Mouse (Mus musculus): Measurements from ENCODE around the gene Npas1. TPM values are rescaled to one million over a fixed set of nuclear protein-coding genes. Genes with fewer than 3 reads are reported as not detected.

The Npas1 gene
- polyA plus RNA-seq, 1 experiment, result 0.05 TPM

- no peaks in the 10 kb centered on the region for H3K27me3 ChIP-seq (ENCODE audit: control insufficient read depth, insufficient read depth, low read length)
- TF ChIP-seq POLR2A (IDR thresholded peaks at IDR 0.05; ENCODE audit: low read depth, low read length) (0 out of 2 replicates have a peak, but pooled peaks have one; percentile 23), CTCF (IDR thresholded peaks at IDR 0.05; ENCODE audit: extremely low read depth, insufficient read length, insufficient replicate concordance, low read depth, low read length) (no peak)
- H3K27ac ChIP-seq (ENCODE audit: insufficient read depth, low read depth, low read length), result no peak within 1 kb of the TSS; the same call in 1 of the 2 replicates
- 1% methylated on average over 30 of the region's 30 CpGs for WGBS
- peaks cover 1% of the 10 kb centered on the region; the same call in 1 of the 2 replicates for H3K36me3 ChIP-seq (ENCODE audit: control insufficient read depth, insufficient read depth, low read length)
- H3K4me1 ChIP-seq (ENCODE audit: control insufficient read depth, insufficient read depth, insufficient read length, low read length), result peaks cover 7% of the 10 kb centered on the region; the same call in 1 of the 2 replicates
- peak within 1 kb of the TSS; percentile 79 for H3K4me3 ChIP-seq (ENCODE audit: low read depth, low read length)
These were observed 24.9 kb downstream of the Npas1 start, which contains the start of gene Tmem160 for GRCm38 (mm10) chr7:16452587-16453073. Gene Tmem160, plus strand, starts transcription at chr7:16452779.

GRCm38 (mm10) chr7:16451656-16452055, 25.9 kb downstream of the Npas1 start:
- no peak for TF ChIP-seq POLR2A (IDR thresholded peaks at IDR 0.05; ENCODE audit: low read depth, low read length)
- no peak for TF ChIP-seq CTCF (IDR thresholded peaks at IDR 0.05; ENCODE audit: extremely low read depth, insufficient read length, insufficient replicate concordance, low read depth, low read length)
- WGBS, result 69% methylated on average over 6 of the region's 6 CpGs
- Histone ChIP-seq H3K4me3 (ENCODE audit: low read depth, low read length) (no peak overlapping the region), H3K36me3 (ENCODE audit: control insufficient read depth, insufficient read depth, low read length) (peaks cover 1% of the 10 kb centered on the region; the same call in 1 of the 2 replicates), H3K27ac (ENCODE audit: insufficient read depth, low read depth, low read length) (no peak overlapping the region), H3K27me3 (ENCODE audit: control insufficient read depth, insufficient read depth, low read length) (no peaks in the 10 kb centered on the region), H3K4me1 (ENCODE audit: control insufficient read depth, insufficient read depth, insufficient read length, low read length) (peaks cover 7% of the 10 kb centered on the region; the same call in 1 of the 2 replicates)

GRCm38 (mm10) chr7:16441241-16441640, 36.3 kb downstream of the Npas1 start:
- Histone ChIP-seq H3K4me1 (ENCODE audit: control insufficient read depth, insufficient read depth, insufficient read length, low read length) (peaks cover 3% of the 10 kb centered on the region; the same call in 1 of the 2 replicates), H3K27ac (ENCODE audit: insufficient read depth, low read depth, low read length) (no peak overlapping the region), H3K4me3 (ENCODE audit: low read depth, low read length) (no peak overlapping the region), H3K36me3 (ENCODE audit: control insufficient read depth, insufficient read depth, low read length) (peaks cover 6% of the 10 kb centered on the region), H3K27me3 (ENCODE audit: control insufficient read depth, insufficient read depth, low read length) (no peaks in the 10 kb centered on the region)
- TF ChIP-seq POLR2A (IDR thresholded peaks at IDR 0.05; ENCODE audit: low read depth, low read length) (no peak), CTCF (IDR thresholded peaks at IDR 0.05; ENCODE audit: extremely low read depth, insufficient read length, insufficient replicate concordance, low read depth, low read length) (no peak)

GRCm38 (mm10) chr7:16435088-16435487, 42.4 kb downstream of the Npas1 start:
- Histone ChIP-seq H3K4me3 (ENCODE audit: low read depth, low read length) (no peak overlapping the region), H3K27me3 (ENCODE audit: control insufficient read depth, insufficient read depth, low read length) (no peaks in the 10 kb centered on the region), H3K27ac (ENCODE audit: insufficient read depth, low read depth, low read length) (no peak overlapping the region), H3K36me3 (ENCODE audit: control insufficient read depth, insufficient read depth, low read length) (peaks cover 64% of the 10 kb centered on the region), H3K4me1 (ENCODE audit: control insufficient read depth, insufficient read depth, insufficient read length, low read length) (peaks cover 3% of the 10 kb centered on the region; the same call in 1 of the 2 replicates)
- TF ChIP-seq POLR2A (IDR thresholded peaks at IDR 0.05; ENCODE audit: low read depth, low read length), result no peak
- TF ChIP-seq CTCF (IDR thresholded peaks at IDR 0.05; ENCODE audit: extremely low read depth, insufficient read length, insufficient replicate concordance, low read depth, low read length), result no peak
- whole genome bisulfite sequencing, result 91% methylated on average over 9 of the region's 9 CpGs

GRCm38 (mm10) chr7:16433352-16433971, 44.1 kb downstream of the Npas1 start:
- H3K4me1 ChIP-seq (ENCODE audit: control insufficient read depth, insufficient read depth, insufficient read length, low read length), result peaks cover 2% of the 10 kb centered on the region; the same call in 1 of the 2 replicates
- 83% methylated on average over 3 of the region's 3 CpGs for WGBS
- no peak overlapping the region for H3K27ac ChIP-seq (ENCODE audit: insufficient read depth, low read depth, low read length)
- no peaks in the 10 kb centered on the region for H3K27me3 ChIP-seq (ENCODE audit: control insufficient read depth, insufficient read depth, low read length)
- no peak overlapping the region for H3K4me3 ChIP-seq (ENCODE audit: low read depth, low read length)
- TF ChIP-seq CTCF (IDR thresholded peaks at IDR 0.05; ENCODE audit: extremely low read depth, insufficient read length, insufficient replicate concordance, low read depth, low read length) (no peak), POLR2A (IDR thresholded peaks at IDR 0.05; ENCODE audit: low read depth, low read length) (no peak)
- peaks cover 80% of the 10 kb centered on the region for H3K36me3 ChIP-seq (ENCODE audit: control insufficient read depth, insufficient read depth, low read length)

GRCm38 (mm10) chr7:16426129-16426729, 51.3 kb downstream of the Npas1 start:
- WGBS, result 53% methylated on average over 4 of the region's 4 CpGs
- peak overlapping the region; percentile 95 for H3K27ac ChIP-seq (ENCODE audit: insufficient read depth, low read depth, low read length)
- peak; percentile 95 for TF ChIP-seq CTCF (IDR thresholded peaks at IDR 0.05; ENCODE audit: extremely low read depth, insufficient read length, insufficient replicate concordance, low read depth, low read length)
- no peak for TF ChIP-seq POLR2A (IDR thresholded peaks at IDR 0.05; ENCODE audit: low read depth, low read length)
- H3K36me3 ChIP-seq (ENCODE audit: control insufficient read depth, insufficient read depth, low read length), result peaks cover 84% of the 10 kb centered on the region
- H3K4me1 ChIP-seq (ENCODE audit: control insufficient read depth, insufficient read depth, insufficient read length, low read length), result peaks cover 21% of the 10 kb centered on the region
- no peak overlapping the region for H3K4me3 ChIP-seq (ENCODE audit: low read depth, low read length)
- H3K27me3 ChIP-seq (ENCODE audit: control insufficient read depth, insufficient read depth, low read length), result no peaks in the 10 kb centered on the region

GRCm38 (mm10) chr7:16425721-16426120, 51.8 kb downstream of the Npas1 start:
- Histone ChIP-seq H3K36me3 (ENCODE audit: control insufficient read depth, insufficient read depth, low read length) (peaks cover 82% of the 10 kb centered on the region), H3K4me3 (ENCODE audit: low read depth, low read length) (no peak overlapping the region), H3K27me3 (ENCODE audit: control insufficient read depth, insufficient read depth, low read length) (no peaks in the 10 kb centered on the region), H3K4me1 (ENCODE audit: control insufficient read depth, insufficient read depth, insufficient read length, low read length) (peaks cover 25% of the 10 kb centered on the region), H3K27ac (ENCODE audit: insufficient read depth, low read depth, low read length) (peak overlapping the region; percentile 95)
- WGBS, result 41% methylated on average over 10 of the region's 10 CpGs
- TF ChIP-seq POLR2A (IDR thresholded peaks at IDR 0.05; ENCODE audit: low read depth, low read length) (no peak; the same call in 1 of the 2 replicates), CTCF (IDR thresholded peaks at IDR 0.05; ENCODE audit: extremely low read depth, insufficient read length, insufficient replicate concordance, low read depth, low read length) (no peak)
